Mouse (Mus musculus): ENCODE results near the gene Tex19.2. TPM values are rescaled to one million over a fixed set of nuclear protein-coding genes. Genes with fewer than 3 reads are reported as not detected.
"Not testable (repeated sequence)": the region's sequence is repeated elsewhere in the genome, so short reads cannot be mapped to it uniquely, and the experiment has no call there.

Gene Tex19.2
- polyA plus RNA-seq, 1 experiment from 2014 or later, result not detected

- no peaks in the 10 kb centered on the region for H3K27me3 ChIP-seq (replicated peaks)
- H3K27ac ChIP-seq (replicated peaks), result no peak overlapping the region
- no peaks in the 10 kb centered on the region for H3K4me1 ChIP-seq
- no peak overlapping the region for H3K4me3 ChIP-seq (replicated peaks)
- WGBS, result 78% methylated on average over 6 of the region's 6 CpGs
- no peaks in the 10 kb centered on the region for H3K36me3 ChIP-seq
- no peak overlapping the region for H3K4me2 ChIP-seq
- H3K9me3 ChIP-seq (replicated peaks), result no peaks in the 10 kb centered on the region
- no peak overlapping the region for H3K9ac ChIP-seq (replicated peaks)
- no peak for ATAC-seq (ENCODE audit: low FRiP score)
Measured at GRCm38 (mm10) chr11:121082857-121083500, 35.5 kb downstream of the Tex19.2 start.

- Histone ChIP-seq H3K36me3 (no peaks in the 10 kb centered on the region), H3K27me3 (replicated peaks) (no peaks in the 10 kb centered on the region), H3K4me1 (no peaks in the 10 kb centered on the region), H3K4me3 (replicated peaks) (no peak overlapping the region), H3K9me3 (replicated peaks) (no peaks in the 10 kb centered on the region), H3K27ac (replicated peaks) (no peak overlapping the region), H3K4me2 (no peak overlapping the region), H3K9ac (replicated peaks) (no peak overlapping the region)
- WGBS, result 88% methylated on average over 3 of the region's 3 CpGs
- ATAC-seq (ENCODE audit: low FRiP score), result no peak
Measured at GRCm38 (mm10) chr11:121082250-121082649, 36.2 kb downstream of the Tex19.2 start.

- Histone ChIP-seq H3K27ac (replicated peaks) (no peak within 1 kb of the TSS), H3K4me2 (no peak within 1 kb of the TSS), H3K27me3 (replicated peaks) (no peaks in the 10 kb centered on the region), H3K4me3 (replicated peaks) (no peak within 1 kb of the TSS), H3K9ac (replicated peaks) (no peak within 1 kb of the TSS), H3K9me3 (replicated peaks) (no peaks in the 10 kb centered on the region), H3K36me3 (no peaks in the 10 kb centered on the region), H3K4me1 (no peaks in the 10 kb centered on the region)
- WGBS, result 81% methylated on average over 3 of the region's 3 CpGs
- no peak for ATAC-seq (ENCODE audit: low FRiP score)
Measured at GRCm38 (mm10) chr11:121081120-121081519, 37.4 kb downstream of the Tex19.2 start, which contains the start of gene Sectm1a. TSS of gene Sectm1a (minus strand) at chr11:121081220.

- 95% methylated on average over 8 of the region's 8 CpGs for WGBS
Measured at GRCm38 (mm10) chr11:121080330-121080729, 38.1 kb downstream of the Tex19.2 start.

GRCm38 (mm10) chr11:121075655-121076054 is 42.8 kb downstream of the Tex19.2 start:
- no peaks in the 10 kb centered on the region for H3K27me3 ChIP-seq (replicated peaks)
- no peaks in the 10 kb centered on the region for H3K36me3 ChIP-seq
- no peak overlapping the region for H3K4me3 ChIP-seq (replicated peaks)
- no peak for ATAC-seq (ENCODE audit: low FRiP score)
- 73% methylated on average over 5 of the region's 5 CpGs for WGBS
- H3K9me3 ChIP-seq (replicated peaks), result no peaks in the 10 kb centered on the region
- H3K4me1 ChIP-seq, result no peaks in the 10 kb centered on the region
- H3K27ac ChIP-seq (replicated peaks), result no peak overlapping the region
- H3K4me2 ChIP-seq, result no peak overlapping the region
- no peak overlapping the region for H3K9ac ChIP-seq (replicated peaks)

More at GRCm38 (mm10) chr11:121080330-121080729, 38.1 kb downstream of the Tex19.2 start:
- Histone ChIP-seq H3K27ac (replicated peaks) (no peak overlapping the region), H3K9me3 (replicated peaks) (no peaks in the 10 kb centered on the region), H3K27me3 (replicated peaks) (no peaks in the 10 kb centered on the region), H3K4me2 (no peak overlapping the region), H3K9ac (replicated peaks) (no peak overlapping the region), H3K4me3 (replicated peaks) (no peak overlapping the region), H3K4me1 (no peaks in the 10 kb centered on the region), H3K36me3 (no peaks in the 10 kb centered on the region)
- ATAC-seq (ENCODE audit: low FRiP score), result no peak

- H3K36me3 ChIP-seq; H3K4me1 ChIP-seq; H3K4me2 ChIP-seq; H3K27ac ChIP-seq (replicated peaks); H3K4me3 ChIP-seq (replicated peaks); H3K9me3 ChIP-seq (replicated peaks); ATAC-seq (ENCODE audit: low FRiP score); H3K9ac ChIP-seq (replicated peaks); H3K27me3 ChIP-seq (replicated peaks): not testable (repeated sequence)
- WGBS, result 94% methylated on average over 12 of the region's 16 CpGs
Measured at GRCm38 (mm10) chr11:121069662-121070061, 48.8 kb downstream of the Tex19.2 start.

GRCm38 (mm10) chr11:121067895-121068294 is 50.6 kb downstream of the Tex19.2 start:
- Histone ChIP-seq H3K4me3 (replicated peaks) (no peak overlapping the region), H3K27me3 (replicated peaks) (no peaks in the 10 kb centered on the region), H3K9ac (replicated peaks) (no peak overlapping the region), H3K4me2 (no peak overlapping the region), H3K4me1 (no peaks in the 10 kb centered on the region), H3K36me3 (no peaks in the 10 kb centered on the region), H3K9me3 (replicated peaks) (no peaks in the 10 kb centered on the region), H3K27ac (replicated peaks) (no peak overlapping the region)
- no peak for ATAC-seq (ENCODE audit: low FRiP score)
- 90% methylated on average over 2 of the region's 2 CpGs for WGBS

Other genes with a start within 250 kb of the Tex19.2 start
- 5.9 and 6.2 TPM in 2 replicates for gene Ccdc57, start 185.8 kb downstream of the Tex19.2 start, polyA plus RNA-seq (2015; fragmentation: Nextera tagmentation; extraction: Ambion mirVana)
- 11.3 and 15.3 TPM in 2 replicates for gene Slc16a3, start 170.2 kb downstream of the Tex19.2 start, polyA plus RNA-seq (2015; fragmentation: Nextera tagmentation; extraction: Ambion mirVana)
- gene Csnk1d, start 127.3 kb downstream of the Tex19.2 start, polyA plus RNA-seq (2015; fragmentation: Nextera tagmentation; extraction: Ambion mirVana), result 126 and 130 TPM in 2 replicates
- 5.2 TPM in 1 of 2 replicates, not detected in the other for gene Cd7, start 79.3 kb downstream of the Tex19.2 start, polyA plus RNA-seq (2015; fragmentation: Nextera tagmentation; extraction: Ambion mirVana)
- gene Sectm1b, start 55.1 kb downstream of the Tex19.2 start, polyA plus RNA-seq (2015; fragmentation: Nextera tagmentation; extraction: Ambion mirVana), result not detected in 2 replicates
- gene Sectm1a, start 37.5 kb downstream of the Tex19.2 start, polyA plus RNA-seq (2015; fragmentation: Nextera tagmentation; extraction: Ambion mirVana), result 0.98 TPM in 1 of 2 replicates, not detected in the other
- not detected in 2 replicates for gene Tex19.1, start 27.5 kb upstream of the Tex19.2 start, polyA plus RNA-seq (2015; fragmentation: Nextera tagmentation; extraction: Ambion mirVana)
- 0.46 and 0.47 TPM in 2 replicates for gene Uts2r, start 41.6 kb upstream of the Tex19.2 start, polyA plus RNA-seq (2015; fragmentation: Nextera tagmentation; extraction: Ambion mirVana)
- gene Hexdc, start 85.8 kb upstream of the Tex19.2 start, polyA plus RNA-seq (2015; fragmentation: Nextera tagmentation; extraction: Ambion mirVana), result 28.9 and 35.1 TPM in 2 replicates
- gene Ogfod3, start 86.0 kb upstream of the Tex19.2 start, polyA plus RNA-seq (2015; fragmentation: Nextera tagmentation; extraction: Ambion mirVana), result 26.8 and 31.7 TPM in 2 replicates
- 35.7 and 38.9 TPM in 2 replicates for gene Cybc1, start 110.6 kb upstream of the Tex19.2 start, polyA plus RNA-seq (2015; fragmentation: Nextera tagmentation; extraction: Ambion mirVana)
- 85.9 and 99.1 TPM in 2 replicates for gene Narf, start 118.6 kb upstream of the Tex19.2 start, polyA plus RNA-seq (2015; fragmentation: Nextera tagmentation; extraction: Ambion mirVana)
- gene Foxk2, start 141.3 kb upstream of the Tex19.2 start, polyA plus RNA-seq (2015; fragmentation: Nextera tagmentation; extraction: Ambion mirVana), result 11.4 and 12.8 TPM in 2 replicates
- 84.2 and 86.4 TPM in 2 replicates for gene Wdr45b, start 235.8 kb upstream of the Tex19.2 start, polyA plus RNA-seq (2015; fragmentation: Nextera tagmentation; extraction: Ambion mirVana)

Measured in neural tube, embryonic 15.5 days (tissue).